Mouse (Mus musculus) G1E (cell line): Measurements from ENCODE around the gene Cdk1.

Experiments used
- CTCF ChIP-seq: IDR thresholded peaks from 2 replicates; pipeline ENCODE4 v1.5.1; 2012; ENCODE audit warnings: low read depth, low read length, inconsistent platforms, mixed read lengths
- GATA1 ChIP-seq: IDR thresholded peaks from 2 replicates; pipeline ENCODE4 v1.6.1; 2012; ENCODE audit warnings: borderline replicate concordance, low read length, inconsistent platforms, mixed read lengths
- TAL1 ChIP-seq: conservative IDR thresholded peaks from 2 replicates; pipeline ENCODE4 v1.6.1; 2012; ENCODE audit warnings: low read depth, low read length, inconsistent platforms, mixed read lengths

DNA sequence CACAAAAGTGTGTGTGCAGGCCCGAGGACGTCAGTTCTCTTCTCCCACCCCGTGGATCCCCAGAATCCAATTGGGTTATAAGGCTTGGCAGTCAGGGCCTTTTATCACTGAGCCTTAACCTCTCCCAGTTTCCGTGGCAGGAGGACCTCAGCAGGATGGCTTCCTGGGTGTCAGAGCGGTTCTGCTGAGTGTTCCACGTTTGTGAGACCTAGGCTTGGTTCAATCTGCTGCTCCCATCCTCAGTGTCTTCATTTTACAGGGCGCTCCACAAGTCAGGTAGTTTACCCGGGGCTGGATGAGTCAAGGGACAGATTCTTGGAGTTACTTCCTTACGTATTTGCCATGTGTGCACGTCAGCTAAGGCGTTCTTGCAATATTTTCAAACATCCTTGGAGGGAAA is 19.5 kb downstream of the Cdk1 start:
- TF ChIP-seq CTCF (no peak), TAL1 (no peak), GATA1 (no peak)
